Mouse (Mus musculus): ENCODE data around the gene Dab1.

The Dab1 gene

GRCm38 (mm10) chr4:103702137-103702536, 83.0 kb downstream of the Dab1 start:
- DNase-seq = no peak

- no peak for DNase-seq
Observed at GRCm38 (mm10) chr4:103704477-103704876, 85.3 kb downstream of the Dab1 start.

GRCm38 (mm10) chr4:103706501-103706900, 87.3 kb downstream of the Dab1 start:
- no peak for DNase-seq

GRCm38 (mm10) chr4:103707140-103707539, 88.0 kb downstream of the Dab1 start:
- DNase-seq = no peak

GRCm38 (mm10) chr4:103711353-103711752, 92.2 kb downstream of the Dab1 start:
- no peak for DNase-seq

GRCm38 (mm10) chr4:103713921-103714320, 94.8 kb downstream of the Dab1 start:
- no peak for DNase-seq

GRCm38 (mm10) chr4:103714991-103715390, 95.8 kb downstream of the Dab1 start:
- DNase-seq = no peak

- DNase-seq = no peak
Observed at GRCm38 (mm10) chr4:103715568-103715967, 96.4 kb downstream of the Dab1 start.

- DNase-seq = no peak
Observed at GRCm38 (mm10) chr4:103722738-103723137, 103.6 kb downstream of the Dab1 start.

GRCm38 (mm10) chr4:103726486-103726885, 107.3 kb downstream of the Dab1 start:
- DNase-seq = no peak

GRCm38 (mm10) chr4:103737185-103737584, 118.0 kb downstream of the Dab1 start:
- DNase-seq = no peak

GRCm38 (mm10) chr4:103751249-103751855, 132.2 kb downstream of the Dab1 start:
- DNase-seq = no peak

- DNase-seq = no peak
Observed at GRCm38 (mm10) chr4:103754561-103754960, 135.4 kb downstream of the Dab1 start.

- no peak for DNase-seq
Observed at GRCm38 (mm10) chr4:103757241-103757640, 138.1 kb downstream of the Dab1 start.

- no peak for DNase-seq
Observed at GRCm38 (mm10) chr4:103762416-103762815, 143.3 kb downstream of the Dab1 start.

GRCm38 (mm10) chr4:103775712-103776111, 156.6 kb downstream of the Dab1 start:
- DNase-seq = no peak

GRCm38 (mm10) chr4:103781398-103781797, 162.2 kb downstream of the Dab1 start:
- peak; percentile 89 for DNase-seq

GRCm38 (mm10) chr4:103783561-103784247, 164.5 kb downstream of the Dab1 start:
- no peak for DNase-seq

GRCm38 (mm10) chr4:103793589-103794312, 174.6 kb downstream of the Dab1 start:
- DNase-seq = peak; percentile 38

GRCm38 (mm10) chr4:103796416-103796815, 177.3 kb downstream of the Dab1 start:
- no peak for DNase-seq

- no peak for DNase-seq
Observed at GRCm38 (mm10) chr4:103802439-103802838, 183.3 kb downstream of the Dab1 start.

- no peak for DNase-seq
Observed at GRCm38 (mm10) chr4:103804461-103804860, 185.3 kb downstream of the Dab1 start.

GRCm38 (mm10) chr4:103822669-103823068, 203.5 kb downstream of the Dab1 start:
- DNase-seq = no peak

GRCm38 (mm10) chr4:103838377-103838776, 219.2 kb downstream of the Dab1 start:
- no peak for DNase-seq
